Mouse (Mus musculus) forebrain, postnatal 0 days (tissue): Measurements from ENCODE around the gene Hgfac. TPM values are rescaled to one million over a fixed set of nuclear protein-coding genes. Genes with fewer than 3 reads are reported as not detected.

ENCODE experiments used
- ATAC-seq: fragments of 200-750 bp; cut with Nextera tagmentation; 2 replicates; pipeline ENCODE4 v1.8.0; 2017; ENCODE audit warnings: mild to moderate bottlenecking, moderate library complexity
- DNase-seq: peaks from one replicate; pipeline ENCODE4 v3.0.0-alpha.2; 2015
- H3K27ac ChIP-seq: fragments of 300-500 bp; sonication (generic); 2 replicates; pipeline ENCODE4 v1.5.1; 2014; ENCODE audit warnings: low read depth, mild to moderate bottlenecking, antibody characterized with exemption, low read length, moderate library complexity, mixed read lengths
- H3K27me3 ChIP-seq: fragments of 300-500 bp; sonication (generic); 2 replicates; pipeline ENCODE4 v1.6.1; 2014; ENCODE audit warnings: mild to moderate bottlenecking, low read length, mixed read lengths; ENCODE audit not compliant: insufficient read depth
- H3K36me3 ChIP-seq: fragments of 300-500 bp; sonication (generic); 2 replicates; pipeline ENCODE4 v1.6.1; 2014; ENCODE audit warnings: mild to moderate bottlenecking, moderate library complexity; ENCODE audit not compliant: insufficient read depth
- H3K4me1 ChIP-seq: fragments of 300-500 bp; sonication (generic); 2 replicates; pipeline ENCODE4 v1.6.1; 2014; ENCODE audit warnings: antibody characterized with exemption; ENCODE audit not compliant: insufficient read depth
- H3K4me2 ChIP-seq: fragments of 300-500 bp; sonication (generic); 2 replicates; pipeline ENCODE4 v1.6.1; 2014; ENCODE audit warnings: low read depth, mild to moderate bottlenecking, moderate library complexity
- H3K4me3 ChIP-seq: fragments of 300-500 bp; sonication (generic); 2 replicates; pipeline ENCODE4 v1.5.1; 2014; ENCODE audit warnings: low read depth, low read length, mixed read lengths
- H3K9ac ChIP-seq: fragments of 300-500 bp; sonication (generic); 2 replicates; pipeline ENCODE4 v1.6.1; 2014; ENCODE audit warnings: mild to moderate bottlenecking
- H3K9me3 ChIP-seq: fragments of 300-500 bp; sonication (generic); 2 replicates; pipeline ENCODE4 v1.6.1; 2016; ENCODE audit warnings: low read length
- CTCF ChIP-seq: sonication (generic); IDR thresholded peaks from 2 replicates; pipeline ENCODE4 v1.5.1; 2016; ENCODE audit warnings: antibody characterized with exemption, control low read depth, low read depth
- WGBS: fragments of 180-500 bp; shearing (Covaris S2); extraction: QIAGEN DNeasy Blood & Tissue Kit; methylation state at CpG from one replicate; pipeline ENCODE4 v1.1.7; 2014; 5-methylcytosine and 5-hydroxymethylcytosine counted together
- polyA plus RNA-seq: library from polyadenylated mRNA; unstranded; fragments of >200 nt; fragmentation: Nextera tagmentation; extraction: Ambion mirVana; gene quantifications from 2 replicates; pipeline ENCODE4 v1.2.1, GENCODE M21; 2015
- total RNA-seq: library from RNA; depleted of rRNA; stranded (reverse); fragments of >200 nt; gene quantifications from 2 replicates; pipeline ENCODE4 v1.2.3, GENCODE M21; 2014; rRNA removed

Gene Hgfac
- total RNA-seq: 0.69 and 2.1 TPM in 2 replicates
- 0.36 TPM in 1 of 2 replicates, not detected in the other for polyA plus RNA-seq

DNA sequence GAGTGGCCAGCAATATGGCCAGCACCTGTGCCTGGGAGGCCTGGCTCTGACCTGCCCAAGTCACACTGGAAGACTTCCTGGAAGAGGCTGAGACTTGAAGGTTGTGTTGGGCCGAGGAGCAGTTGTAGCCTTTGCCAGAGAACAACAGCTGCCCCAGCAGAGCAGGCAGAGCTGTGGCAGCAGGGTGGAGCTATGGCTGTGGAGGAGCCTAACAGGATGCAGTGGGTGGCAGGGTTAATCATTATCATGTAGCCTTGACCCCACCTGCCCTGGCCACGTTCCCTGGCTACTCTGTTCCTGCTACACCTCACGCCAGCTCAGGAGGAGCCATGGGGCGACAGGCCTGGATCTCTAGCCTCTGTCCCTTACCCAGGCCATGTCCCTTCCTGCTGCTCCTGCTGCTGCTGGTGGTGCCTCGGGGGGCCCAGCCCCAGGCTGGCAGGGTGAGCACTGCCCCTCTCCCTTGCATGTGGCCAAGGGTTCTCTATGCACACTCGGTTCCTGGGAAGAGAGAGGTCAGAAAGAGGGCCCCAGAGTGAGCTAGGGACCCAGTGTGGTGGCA lies at the start of gene Hgfac:
Gene Hgfac (plus strand): TSS at position 242 of the 562 bp plus-strand sequence.
- no peak for TF ChIP-seq CTCF
- no peaks in the 10 kb centered on the region for H3K27me3 ChIP-seq
- H3K9ac ChIP-seq: no peak within 1 kb of the TSS
- no peak within 1 kb of the TSS for H3K27ac ChIP-seq
- H3K4me2 ChIP-seq: no peak within 1 kb of the TSS
- H3K4me3 ChIP-seq: no peak within 1 kb of the TSS
- H3K9me3 ChIP-seq: no peaks in the 10 kb centered on the region
- H3K36me3 ChIP-seq: no peaks in the 10 kb centered on the region
- H3K4me1 ChIP-seq: no peaks in the 10 kb centered on the region
- no peak for DNase-seq
- WGBS: 75% methylated on average over 6 of the region's 6 CpGs
- no peak for ATAC-seq

DNA sequence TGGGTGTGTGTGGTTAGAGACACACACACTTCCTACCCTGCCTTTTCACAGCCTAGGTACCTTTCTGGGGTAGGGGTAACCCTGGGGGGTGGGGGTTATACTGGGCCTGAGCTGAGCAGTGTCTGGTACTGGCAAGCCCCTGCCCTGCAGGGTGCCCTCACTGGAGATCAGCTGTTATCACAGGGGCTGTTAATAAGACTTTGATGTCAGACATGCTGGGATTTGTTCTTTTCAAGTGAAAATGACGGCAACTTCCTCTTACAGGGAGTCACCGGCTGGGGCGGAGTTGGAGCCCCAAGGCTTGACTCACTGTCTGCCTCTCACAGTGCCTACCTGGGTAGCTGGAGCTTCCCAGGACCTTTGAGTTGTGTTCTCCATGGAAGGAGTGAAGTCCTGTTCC lies 42.6 kb upstream of the Hgfac start:
- DNase-seq (no peak), ATAC-seq (no peak)
- Histone ChIP-seq H3K4me3 (no peak overlapping the region), H3K9ac (no peak overlapping the region), H3K9me3 (no peaks in the 10 kb centered on the region), H3K27ac (no peak overlapping the region), H3K27me3 (no peaks in the 10 kb centered on the region), H3K36me3 (no peaks in the 10 kb centered on the region), H3K4me2 (no peak overlapping the region), H3K4me1 (peaks cover 9% of the 10 kb centered on the region)
- 58% methylated on average over 3 of the region's 3 CpGs for WGBS
- TF ChIP-seq CTCF: no peak

DNA sequence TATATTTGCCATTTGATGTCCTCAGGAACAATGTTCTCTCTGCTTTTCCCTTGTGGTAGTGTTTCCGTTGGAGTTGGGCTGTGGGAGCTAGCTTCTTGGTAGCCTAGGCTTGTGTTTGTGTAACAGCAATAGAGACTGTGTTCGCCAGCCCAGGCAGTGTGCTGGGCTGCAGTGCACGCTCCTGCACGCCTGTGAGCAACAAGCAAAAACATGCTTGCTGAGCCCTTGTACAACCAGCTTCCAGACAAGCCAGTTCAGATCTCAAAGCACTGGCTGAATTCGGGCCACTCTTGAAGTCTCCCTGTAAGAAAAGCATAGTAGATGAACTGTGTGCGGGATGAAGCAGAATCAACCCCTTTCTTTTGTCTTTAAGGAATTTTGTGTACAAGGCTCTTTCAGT lies 42.0 kb upstream of the Hgfac start:
- no peak overlapping the region for H3K9ac ChIP-seq
- no peak overlapping the region for H3K4me2 ChIP-seq
- no peaks in the 10 kb centered on the region for H3K27me3 ChIP-seq
- no peaks in the 10 kb centered on the region for H3K36me3 ChIP-seq
- H3K4me3 ChIP-seq: no peak overlapping the region
- peaks cover 9% of the 10 kb centered on the region for H3K4me1 ChIP-seq
- ATAC-seq: no peak
- 82% methylated on average over 6 of the region's 6 CpGs for WGBS
- TF ChIP-seq CTCF: no peak
- no peak for DNase-seq
- H3K9me3 ChIP-seq: no peaks in the 10 kb centered on the region
- H3K27ac ChIP-seq: no peak overlapping the region

DNA sequence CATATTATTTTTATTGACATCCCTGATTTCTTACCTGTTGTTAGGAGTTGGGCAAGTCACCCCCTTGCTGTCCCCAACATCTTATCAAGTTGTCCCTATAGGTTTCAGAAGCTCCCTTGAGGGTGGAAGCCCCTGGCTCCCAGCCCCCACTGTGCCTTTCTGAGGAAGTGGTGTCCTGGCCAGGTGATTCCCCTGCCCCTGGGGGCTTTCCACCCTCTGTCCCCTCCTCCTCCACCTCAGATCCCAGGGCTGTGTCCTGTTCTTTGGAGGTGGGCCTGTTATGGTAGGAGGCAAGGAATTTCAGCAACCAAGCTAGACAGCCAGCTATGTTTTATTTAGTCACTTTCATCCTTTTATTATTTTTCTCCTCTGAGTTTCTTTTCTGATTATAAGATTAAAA lies 41.0 kb upstream of the Hgfac start:
- DNase-seq (no peak), ATAC-seq (no peak)
- Histone ChIP-seq H3K36me3 (no peaks in the 10 kb centered on the region), H3K4me2 (no peak overlapping the region), H3K27me3 (no peaks in the 10 kb centered on the region), H3K4me1 (peaks cover 9% of the 10 kb centered on the region), H3K27ac (no peak overlapping the region), H3K4me3 (no peak overlapping the region), H3K9me3 (no peaks in the 10 kb centered on the region), H3K9ac (no peak overlapping the region)
- no peak for TF ChIP-seq CTCF

DNA sequence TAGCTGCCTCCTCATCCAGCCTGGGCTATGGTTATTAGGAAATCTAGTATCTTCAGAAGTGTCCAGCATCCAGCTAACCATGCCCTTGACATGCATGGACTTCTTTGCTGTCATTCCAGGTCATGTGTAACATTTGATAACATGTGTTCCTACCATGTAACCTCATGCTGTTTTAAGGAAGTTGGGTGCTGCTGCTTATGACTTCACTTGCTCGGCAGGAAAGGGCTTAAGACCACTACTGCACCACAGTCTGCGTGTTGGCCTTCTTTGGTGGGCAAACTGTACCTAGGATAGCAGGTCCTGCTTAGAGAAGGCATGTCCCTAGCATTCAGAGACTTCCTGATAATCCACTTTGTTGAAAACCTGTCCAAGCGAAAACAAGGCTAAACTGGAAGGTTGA lies 40.2 kb upstream of the Hgfac start:
- Histone ChIP-seq H3K27ac (no peak overlapping the region), H3K4me3 (no peak overlapping the region), H3K9ac (no peak overlapping the region), H3K4me1 (peaks cover 9% of the 10 kb centered on the region), H3K36me3 (no peaks in the 10 kb centered on the region), H3K27me3 (no peaks in the 10 kb centered on the region), H3K4me2 (no peak overlapping the region), H3K9me3 (no peaks in the 10 kb centered on the region)
- DNase-seq (no peak), ATAC-seq (no peak)
- WGBS: 75% methylated on average over 3 of the region's 3 CpGs
- no peak for TF ChIP-seq CTCF

DNA sequence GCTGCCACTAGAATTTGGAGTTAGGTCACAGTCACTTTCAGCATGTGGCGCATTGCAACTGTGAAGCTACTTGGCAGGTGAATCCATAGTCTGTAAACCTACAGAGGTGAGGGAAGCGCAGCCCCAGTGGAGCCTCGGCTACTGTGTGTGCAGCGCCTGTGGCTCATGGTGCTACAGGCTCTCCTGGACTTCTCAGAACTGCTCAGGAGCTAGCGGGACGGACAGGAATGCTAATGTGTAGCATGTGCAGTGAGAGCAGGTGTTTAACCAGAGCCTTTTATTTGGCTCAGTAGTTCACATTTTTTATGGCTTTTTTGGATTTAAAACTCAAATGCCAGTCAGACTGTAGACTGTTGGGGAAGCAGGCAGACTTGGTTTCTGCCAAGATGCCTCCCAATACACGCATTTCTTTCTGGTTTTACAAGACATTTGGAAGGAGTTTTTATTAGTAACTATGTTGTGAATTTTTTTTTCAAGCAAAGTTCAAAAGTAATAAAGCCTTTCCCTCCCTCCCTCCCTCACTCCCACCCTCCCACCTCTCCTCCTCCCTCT lies 37.6 kb upstream of the Hgfac start:
- DNase-seq (peak; percentile 38), ATAC-seq (0 out of 2 replicates have a peak, but pooled peaks have one; percentile 42)
- 62% methylated on average over 7 of the region's 7 CpGs for WGBS
- peaks cover 9% of the 10 kb centered on the region for H3K4me1 ChIP-seq
- H3K4me3 ChIP-seq: no peak overlapping the region
- H3K27me3 ChIP-seq: no peaks in the 10 kb centered on the region
- no peak for TF ChIP-seq CTCF
- no peaks in the 10 kb centered on the region for H3K36me3 ChIP-seq
- H3K9me3 ChIP-seq: no peaks in the 10 kb centered on the region
- no peak overlapping the region for H3K4me2 ChIP-seq
- peak overlapping the region; percentile 35; the same call in 1 of the 2 replicates for H3K27ac ChIP-seq
- H3K9ac ChIP-seq: no peak overlapping the region

DNA sequence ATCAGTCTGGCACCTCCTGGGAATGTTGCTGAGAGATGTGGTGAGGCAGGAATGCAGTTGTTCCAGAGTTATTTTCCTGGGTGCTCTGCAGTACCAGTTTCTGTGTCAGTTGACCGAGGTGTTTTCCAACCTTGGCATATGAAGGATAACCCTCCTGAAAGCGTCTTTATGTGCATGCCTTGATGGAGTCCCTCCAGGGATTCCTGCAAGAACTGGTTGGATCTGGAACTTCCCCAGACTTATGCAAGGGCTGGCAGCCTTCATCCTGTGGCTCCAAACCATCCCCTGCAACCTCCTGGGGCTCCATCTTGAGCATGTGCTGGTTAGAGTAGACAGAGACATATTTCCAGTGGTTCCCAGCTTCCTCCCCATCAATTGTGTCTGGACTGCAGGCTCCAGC lies 36.5 kb upstream of the Hgfac start:
- 84% methylated on average over 2 of the region's 2 CpGs for WGBS
- TF ChIP-seq CTCF: no peak
- ATAC-seq: no peak

More for the DNA sequence above, 36.5 kb upstream of the Hgfac start:
- Histone ChIP-seq H3K27ac (0 out of 2 replicates have a peak overlapping the region, but pooled peaks have one; percentile 59), H3K4me2 (no peak overlapping the region), H3K4me1 (peaks cover 9% of the 10 kb centered on the region), H3K27me3 (no peaks in the 10 kb centered on the region), H3K9ac (no peak overlapping the region), H3K9me3 (no peaks in the 10 kb centered on the region), H3K36me3 (no peaks in the 10 kb centered on the region), H3K4me3 (no peak overlapping the region)
- DNase-seq: no peak
